9 mouse cellular contexts compared by ENCODE assay signal in genomic region chr4:82704841-82705794, GRCm38 (mm10). TPM values are rescaled to one million over a fixed set of nuclear protein-coding genes. Genes with fewer than 3 reads are reported as not detected.
DNase-seq lines count a peak whose midpoint lies in the region; ATAC-seq and TF ChIP-seq lines count a peak whose summit lies in the region.
"Had no signal": no experiment of that assay in that cellular context is flagged by ENCODE, and none has a peak within 500 bp of the region (broad histone marks: within the 10 kb centered on the region; RNA-seq: fewer than 3 reads in every experiment).

Gene Nfib, minus strand, starts transcription at chr4:82705750.

- H3K27ac ChIP-seq in neural tube, embryonic 11.5 days (ENCODE audit: low read depth, low read length) = peak within 1 kb of the TSS; percentile 68
- no peak within 1 kb of the TSS for H3K27ac ChIP-seq in embryonic fibroblast, embryonic 13.5 days (ENCODE audit: insufficient read depth, low read length)
- H3K27ac ChIP-seq in heart, embryonic 15.5 days = peak within 1 kb of the TSS; percentile 70

- no peak for TF ChIP-seq POLR2A in embryonic fibroblast, embryonic 13.5 days (IDR thresholded peaks at IDR 0.05; ENCODE audit: low read depth, low read length)

- DNase-seq in neural tube, embryonic 11.5 days (ENCODE audit: low spot score) = peak; percentile 53
- DNase-seq in neural tube, embryonic 10.5 days (ENCODE audit: extremely low spot score, low spot score) = no peak
- no peak for DNase-seq in left cerebral cortex, postnatal 36 days (ENCODE audit: low spot score in 2 of 2)
- no peak for DNase-seq in B cell, adult 2 months
- no peak for DNase-seq in right cerebral cortex, postnatal 36 days (ENCODE audit: low spot score in 2 of 2)
- DNase-seq in ovary, adult 18-20 months (ENCODE audit: low spot score) = no peak

- H3K9ac ChIP-seq in neural tube, embryonic 11.5 days (ENCODE audit: low read length) = no peak within 1 kb of the TSS
- no peak within 1 kb of the TSS for H3K9ac ChIP-seq in heart, embryonic 15.5 days

- H3K4me2 ChIP-seq in neural tube, embryonic 11.5 days (ENCODE audit: low read depth) = peak within 1 kb of the TSS; percentile 24
- H3K4me2 ChIP-seq in heart, embryonic 15.5 days = peak within 1 kb of the TSS; percentile 25

- peaks cover 16% of the 10 kb centered on the region for H3K4me1 ChIP-seq in neural tube, embryonic 11.5 days (ENCODE audit: control insufficient read depth, insufficient read depth, low read length)
- H3K4me1 ChIP-seq in embryonic fibroblast, embryonic 13.5 days (ENCODE audit: control insufficient read depth, insufficient read depth, low read length) = no peaks in the 10 kb centered on the region
- peaks cover 51% of the 10 kb centered on the region for H3K4me1 ChIP-seq in heart, embryonic 15.5 days (replicated peaks)

- ATAC-seq in neural tube, embryonic 11.5 days (ENCODE audit: insufficient read depth, low FRiP score, low TSS enrichment) = peak; percentile 84
- peak; percentile 24; the same call in 1 of the 2 replicates for ATAC-seq in heart, embryonic 15.5 days (replicated peaks; ENCODE audit: insufficient number of reproducible peaks, insufficient read depth, low FRiP score, low read depth)

- H3K36me3 ChIP-seq in neural tube, embryonic 11.5 days (ENCODE audit: control insufficient read depth, insufficient read depth, low read length) = no peaks in the 10 kb centered on the region
- no peaks in the 10 kb centered on the region for H3K36me3 ChIP-seq in heart, embryonic 15.5 days

- intact Hi-C loops in left cerebral cortex, postnatal 36 days (cut with DNase I) = no loop called here

- WGBS in neural tube, embryonic 11.5 days = 39% methylated on average over 23 of the region's 23 CpGs
- 53% methylated on average over 23 of the region's 23 CpGs for WGBS in heart, embryonic 15.5 days

- H3K27me3 ChIP-seq in neural tube, embryonic 11.5 days (ENCODE audit: control insufficient read depth, insufficient read depth, low read length) = no peaks in the 10 kb centered on the region
- no peaks in the 10 kb centered on the region for H3K27me3 ChIP-seq in heart, embryonic 15.5 days

- no peak for TF ChIP-seq CTCF in embryonic fibroblast, embryonic 13.5 days (IDR thresholded peaks at IDR 0.05; ENCODE audit: borderline replicate concordance, insufficient read depth, low read length)

- no peak within 1 kb of the TSS for H3K4me3 ChIP-seq in neural tube, embryonic 11.5 days (ENCODE audit: low read depth, low read length)
- no peak within 1 kb of the TSS for H3K4me3 ChIP-seq in embryonic fibroblast, embryonic 13.5 days (ENCODE audit: insufficient read depth, low read length)
- no peak within 1 kb of the TSS for H3K4me3 ChIP-seq in heart, embryonic 15.5 days

- H3K9me3 ChIP-seq in neural tube, embryonic 11.5 days (ENCODE audit: control insufficient read depth, low read length) = no peaks in the 10 kb centered on the region
- no peaks in the 10 kb centered on the region for H3K9me3 ChIP-seq in heart, embryonic 15.5 days (replicated peaks)

RNA-seq across cellular contexts. Expression of gene Nfib, which starts in this region (rescaled TPM):
- polyA plus RNA-seq in neural tube, embryonic 11.5 days (2014; fragmentation: Nextera tagmentation; extraction: Ambion mirVana) = 29.1 and 31.0 TPM in 2 replicates
- 38.7 and 69.5 TPM in 2 replicates for polyA plus RNA-seq in embryonic fibroblast, embryonic 13.5 days (2011; ENCODE audit: insufficient read length, low read depth, missing spikeins)
- polyA plus RNA-seq in heart, embryonic 15.5 days (2015; fragmentation: Nextera tagmentation; extraction: Ambion mirVana) = 60.0 and 62.3 TPM in 2 replicates
- 10 to 100 TPM; 79.7 to 96.6 TPM for total RNA-seq in left cerebral cortex, postnatal 36 days (2021)
- total RNA-seq: neutrophil, adult 5-6 weeks had no signal
